Mouse (Mus musculus): ENCODE results near the gene Slc19a2. TPM values are rescaled to one million over a fixed set of nuclear protein-coding genes. Genes with fewer than 3 reads are reported as not detected.
"Not testable (repeated sequence)": the region's sequence is repeated elsewhere in the genome, so short reads cannot be mapped to it uniquely, and the experiment has no call there.

Gene Slc19a2
- 11.7 and 12.4 TPM in 2 replicates for polyA plus RNA-seq (2012; rRNA removed)

- DNase-seq (ENCODE audit: extremely low spot score in 1 of 2, low spot score in 1 of 2) = peak; percentile 94 to 98
Observed at GRCm38 (mm10) chr1:164248465-164249331, at the start of gene Slc19a2. Gene Slc19a2, plus strand, starts transcription at chr1:164249046.

GRCm38 (mm10) chr1:164199551-164199950 is 49.3 kb upstream of the Slc19a2 start:
- DNase-seq (ENCODE audit: extremely low spot score in 1 of 2, low spot score in 1 of 2) = no peak

GRCm38 (mm10) chr1:164208437-164208836 is 40.4 kb upstream of the Slc19a2 start:
- no peak for DNase-seq (ENCODE audit: extremely low spot score in 1 of 2, low spot score in 1 of 2)

- DNase-seq (ENCODE audit: extremely low spot score in 1 of 2, low spot score in 1 of 2) = no peak
Observed at GRCm38 (mm10) chr1:164210899-164211298, 37.9 kb upstream of the Slc19a2 start.

GRCm38 (mm10) chr1:164212686-164213085 is 36.2 kb upstream of the Slc19a2 start:
- no peak for DNase-seq (ENCODE audit: extremely low spot score in 1 of 2, low spot score in 1 of 2)

- DNase-seq (ENCODE audit: extremely low spot score in 1 of 2, low spot score in 1 of 2) = no peak
Observed at GRCm38 (mm10) chr1:164214190-164214589, 34.7 kb upstream of the Slc19a2 start.

GRCm38 (mm10) chr1:164215097-164215496 is 33.7 kb upstream of the Slc19a2 start:
- no peak for DNase-seq (ENCODE audit: extremely low spot score in 1 of 2, low spot score in 1 of 2)

GRCm38 (mm10) chr1:164215540-164215939 is 33.3 kb upstream of the Slc19a2 start:
- no peak for DNase-seq (ENCODE audit: extremely low spot score in 1 of 2, low spot score in 1 of 2)

- peak; percentile 11 to 30 for DNase-seq (ENCODE audit: extremely low spot score in 1 of 2, low spot score in 1 of 2)
Observed at GRCm38 (mm10) chr1:164217791-164218685, 30.8 kb upstream of the Slc19a2 start.

- DNase-seq (ENCODE audit: extremely low spot score in 1 of 2, low spot score in 1 of 2) = no peak
Observed at GRCm38 (mm10) chr1:164220261-164220660, 28.6 kb upstream of the Slc19a2 start.

GRCm38 (mm10) chr1:164223089-164223488 is 25.8 kb upstream of the Slc19a2 start:
- no peak for DNase-seq (ENCODE audit: extremely low spot score in 1 of 2, low spot score in 1 of 2)

GRCm38 (mm10) chr1:164231937-164232570 is 16.8 kb upstream of the Slc19a2 start:
- DNase-seq (ENCODE audit: extremely low spot score in 1 of 2, low spot score in 1 of 2) = not testable (repeated sequence)

- no peak for DNase-seq (ENCODE audit: extremely low spot score in 1 of 2, low spot score in 1 of 2)
Observed at GRCm38 (mm10) chr1:164233447-164233846, 15.4 kb upstream of the Slc19a2 start.

- DNase-seq (ENCODE audit: extremely low spot score in 1 of 2, low spot score in 1 of 2) = no peak
Observed at GRCm38 (mm10) chr1:164235078-164235477, 13.8 kb upstream of the Slc19a2 start.

GRCm38 (mm10) chr1:164236078-164236477 is 12.8 kb upstream of the Slc19a2 start:
- DNase-seq (ENCODE audit: extremely low spot score in 1 of 2, low spot score in 1 of 2) = no peak

GRCm38 (mm10) chr1:164241494-164241893 is 7.4 kb upstream of the Slc19a2 start:
- no peak for DNase-seq (ENCODE audit: extremely low spot score in 1 of 2, low spot score in 1 of 2)

- DNase-seq (ENCODE audit: extremely low spot score in 1 of 2, low spot score in 1 of 2) = no peak
Observed at GRCm38 (mm10) chr1:164242809-164243208, 6.0 kb upstream of the Slc19a2 start.

- no peak for DNase-seq (ENCODE audit: extremely low spot score in 1 of 2, low spot score in 1 of 2)
Observed at GRCm38 (mm10) chr1:164247442-164247841, 1.4 kb upstream of the Slc19a2 start.

- DNase-seq (ENCODE audit: extremely low spot score in 1 of 2, low spot score in 1 of 2) = peak in 1 of 2 experiments; percentile 12
Observed at GRCm38 (mm10) chr1:164247971-164248370, 875 bp upstream of the Slc19a2 start.

- DNase-seq (ENCODE audit: extremely low spot score in 1 of 2, low spot score in 1 of 2) = peak in 1 of 2 experiments; percentile 34
Observed at GRCm38 (mm10) chr1:164249332-164249711, 476 bp downstream of the Slc19a2 start.
